Mouse (Mus musculus) CD8-positive naive resting alpha-beta T cell, adult 57 days (primary cell): ENCODE measurements around the gene Gm11564. TPM values are rescaled to one million over a fixed set of nuclear protein-coding genes. Genes with fewer than 3 reads are reported as not detected.

Experiments used
- total RNA-seq: library from RNA; stranded (reverse); gene quantifications from one replicate; pipeline ENCODE4 v1.2.4, GENCODE M21; 2023

The Gm11564 gene
- total RNA-seq: not detected

DNA sequence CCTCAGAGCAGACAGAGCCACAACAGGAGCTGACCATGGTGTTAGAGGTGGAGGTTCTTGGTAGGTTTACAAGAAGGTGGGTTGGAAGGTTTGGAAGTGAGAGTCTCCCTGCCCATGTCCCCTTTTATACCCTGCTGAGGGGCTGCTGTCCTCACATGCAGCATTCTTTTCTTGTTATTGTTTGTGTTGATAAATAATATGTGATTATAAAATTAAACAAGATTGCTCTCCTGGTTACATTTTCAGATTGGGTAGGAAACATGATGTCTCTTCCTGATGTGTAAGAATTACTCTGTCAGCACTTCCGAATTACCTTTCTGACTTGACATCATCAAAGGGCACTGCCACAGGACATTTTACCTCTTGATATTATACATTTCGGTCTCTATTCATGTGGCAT lies at the start of gene Gm11564:
Gm11564 (minus strand) TSS at position 101 of the 400 bp plus-strand sequence.

GRCm38 (mm10) chr11:99864176-99864575 lies 48.7 kb upstream of the Gm11564 start, which contains the start of gene Gm11559:
Gene Gm11559, plus strand, starts transcription at chr11:99864476.

DNA sequence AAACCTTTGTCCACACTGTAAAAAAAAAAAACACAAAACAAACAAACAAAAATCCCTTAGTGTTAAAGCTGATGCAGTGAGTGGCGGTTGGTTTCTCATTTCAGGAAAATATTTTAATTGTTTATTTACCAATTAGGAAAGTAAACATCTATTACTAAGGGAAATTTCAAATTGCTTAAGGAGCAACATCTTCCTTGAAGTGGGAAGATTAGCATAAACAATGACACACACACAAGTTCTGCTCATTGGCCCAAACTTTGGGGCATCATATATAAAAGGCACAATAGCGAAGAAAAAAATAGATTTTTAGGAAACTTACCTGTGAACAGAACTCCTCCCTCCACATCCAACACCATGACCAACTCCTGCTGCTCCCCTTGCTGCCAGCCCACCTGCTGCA lies 42.2 kb upstream of the Gm11564 start, which contains the start of gene Gm11568:
Gm11568 (plus strand) TSS at position 301 of the 400 bp plus-strand sequence.

DNA sequence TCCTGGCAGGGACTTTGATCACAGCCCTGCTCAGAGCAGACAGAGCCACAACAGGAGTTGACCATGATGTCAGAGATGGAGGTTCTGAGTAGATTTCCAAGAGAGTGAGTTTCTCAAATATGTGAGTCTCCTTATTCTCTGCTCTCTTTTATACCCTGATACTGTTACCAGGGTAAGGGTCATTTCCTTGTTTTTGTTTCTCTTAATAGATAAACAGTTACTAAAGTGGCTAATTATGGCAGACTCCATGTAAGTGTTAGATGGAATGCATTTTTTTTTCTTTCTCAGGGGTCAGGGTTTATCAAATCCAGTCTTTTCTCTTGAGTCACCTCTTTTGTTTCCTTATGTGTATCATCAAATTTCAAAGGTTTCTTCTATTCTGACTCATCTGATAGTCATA lies 36.0 kb upstream of the Gm11564 start, which contains the start of gene Krtap4-16:
Krtap4-16 (minus strand) TSS at position 101 of the 400 bp plus-strand sequence.

GRCm38 (mm10) chr11:99837966-99838365 lies 22.5 kb upstream of the Gm11564 start, which contains the start of gene 2300003K06Rik:
Gene 2300003K06Rik, minus strand, starts transcription at chr11:99838066.

GRCm38 (mm10) chr11:99809792-99810191 lies 5.7 kb downstream of the Gm11564 start, which contains the start of gene Krtap4-13:
Gene Krtap4-13, minus strand, starts transcription at chr11:99809892.

DNA sequence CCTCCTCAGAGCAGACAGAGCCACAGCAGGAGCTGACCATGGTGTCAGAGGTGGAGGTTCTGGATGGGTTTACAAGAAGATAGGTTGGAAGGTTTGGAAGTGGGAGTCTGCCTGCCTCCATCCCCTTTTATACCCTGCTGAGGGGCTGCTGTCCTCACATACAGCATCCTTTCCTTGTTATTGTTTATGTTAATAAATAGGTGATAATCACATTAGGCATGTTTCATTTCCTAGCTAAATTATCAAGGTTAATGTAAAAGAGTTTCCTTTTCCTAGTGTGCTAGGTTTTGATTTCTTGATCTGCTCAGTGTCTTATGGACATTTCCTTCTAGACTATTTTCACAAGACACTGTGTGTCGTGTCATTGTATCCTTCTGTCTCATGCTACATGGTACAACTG lies 11.1 kb downstream of the Gm11564 start, which contains the start of gene Gm11554:
Gm11554 (minus strand) TSS at position 101 of the 400 bp plus-strand sequence.

GRCm38 (mm10) chr11:99798832-99799231 lies 16.6 kb downstream of the Gm11564 start, which contains the start of gene Gm11569:
Gene Gm11569, minus strand, starts transcription at chr11:99798932.

DNA sequence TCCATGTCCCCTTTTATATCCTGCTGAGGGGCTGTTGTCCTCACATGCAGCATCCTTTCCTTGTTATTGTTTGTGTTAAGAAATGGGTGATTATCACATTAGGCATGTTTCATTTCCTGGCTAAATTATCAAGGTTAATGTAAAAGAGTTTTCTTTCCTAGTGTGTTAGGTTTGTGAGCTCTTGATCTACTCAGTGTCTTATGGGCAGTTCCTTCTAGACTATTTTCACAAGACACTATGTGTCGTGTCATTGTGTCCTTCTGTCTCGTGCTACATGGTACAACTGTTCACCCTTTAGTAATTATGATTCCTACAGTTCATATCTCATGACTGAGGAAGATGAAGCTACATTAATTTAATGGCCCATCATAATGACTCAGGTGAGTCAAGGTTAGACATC lies 22.1 kb downstream of the Gm11564 start, which contains the start of gene Gm11596:
Gm11596 (minus strand) TSS at position 101 of the 400 bp plus-strand sequence.

GRCm38 (mm10) chr11:99784900-99785299 lies 30.6 kb downstream of the Gm11564 start, which contains the start of gene Krtap4-9:
Gene Krtap4-9, plus strand, starts transcription at chr11:99785200.

DNA sequence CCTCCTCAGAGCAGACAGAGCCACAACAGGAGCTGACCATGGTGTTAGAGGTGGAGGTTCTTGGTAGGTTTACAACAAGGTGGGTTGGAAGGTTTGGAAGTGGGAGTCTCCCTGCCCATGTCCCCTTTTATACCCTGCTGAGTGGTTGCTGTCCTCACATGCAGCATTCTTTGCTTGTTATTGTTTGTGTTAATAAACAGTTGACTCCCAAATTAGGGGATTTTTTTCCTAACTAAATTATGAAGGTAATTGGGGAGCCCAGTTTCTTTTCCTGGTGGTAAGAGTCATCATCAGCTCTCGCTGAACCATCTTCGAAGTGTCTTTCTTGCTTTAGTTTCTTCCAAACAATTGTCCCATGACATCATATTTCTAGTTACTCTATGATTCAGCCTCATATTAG lies 34.9 kb downstream of the Gm11564 start, which contains the start of gene Krtap4-8:
Krtap4-8 (minus strand) TSS at position 101 of the 400 bp plus-strand sequence.

GRCm38 (mm10) chr11:99772813-99773212 lies 42.7 kb downstream of the Gm11564 start, which contains the start of gene Gm11595:
Gene Gm11595, minus strand, starts transcription at chr11:99772913.

Other genes with a start within 250 kb of the Gm11564 start
- gene Krtap3-1, start 249.0 kb downstream of the Gm11564 start, total RNA-seq: not detected
- not detected for gene Krtap1-5, start 234.7 kb downstream of the Gm11564 start, total RNA-seq
- not detected for gene Krtap1-4, start 232.0 kb downstream of the Gm11564 start, total RNA-seq
- gene Krtap1-3, start 224.3 kb downstream of the Gm11564 start, total RNA-seq: not detected
- not detected for gene Krtap9-3, start 217.6 kb downstream of the Gm11564 start, total RNA-seq
- not detected for gene Gm11938, start 212.4 kb downstream of the Gm11564 start, total RNA-seq
- gene Gm11937, start 205.5 kb downstream of the Gm11564 start, total RNA-seq: not detected
- gene Krtap2-4, start 200.8 kb downstream of the Gm11564 start, total RNA-seq: not detected
- not detected for gene Gm11562, start 195.2 kb downstream of the Gm11564 start, total RNA-seq
- not detected for gene Krtap4-1, start 187.4 kb downstream of the Gm11564 start, total RNA-seq
- gene Krtap4-2, start 180.6 kb downstream of the Gm11564 start, total RNA-seq: not detected
- gene Krtap4-7, start 171.6 kb downstream of the Gm11564 start, total RNA-seq: not detected
- not detected for gene Gm11555, start 165.4 kb downstream of the Gm11564 start, total RNA-seq
- not detected for gene Gm11563, start 156.7 kb downstream of the Gm11564 start, total RNA-seq
- not detected for gene Krtap4-6, start 149.7 kb downstream of the Gm11564 start, total RNA-seq
- gene Gm14190, start 124.9 kb downstream of the Gm11564 start, total RNA-seq: not detected
- gene Gm14180, start 81.4 kb downstream of the Gm11564 start, total RNA-seq: not detected
- gene Gm11595, start 42.8 kb downstream of the Gm11564 start, total RNA-seq: not detected
- gene Krtap4-8, start 35.0 kb downstream of the Gm11564 start, total RNA-seq: not detected
- not detected for gene Krtap4-9, start 30.5 kb downstream of the Gm11564 start, total RNA-seq
- gene Gm11596, start 22.2 kb downstream of the Gm11564 start, total RNA-seq: not detected
- gene Gm11569, start 16.7 kb downstream of the Gm11564 start, total RNA-seq: not detected
- gene Gm11554, start 11.2 kb downstream of the Gm11564 start, total RNA-seq: not detected
- gene Krtap4-13, start 5.8 kb downstream of the Gm11564 start, total RNA-seq: not detected
- gene 2300003K06Rik, start 22.4 kb upstream of the Gm11564 start, total RNA-seq: not detected
- gene Krtap4-16, start 35.9 kb upstream of the Gm11564 start, total RNA-seq: not detected
- not detected for gene Gm11568, start 42.3 kb upstream of the Gm11564 start, total RNA-seq
- gene Gm11559, start 48.8 kb upstream of the Gm11564 start, total RNA-seq: not detected
- gene Krtap9-1, start 57.7 kb upstream of the Gm11564 start, total RNA-seq: not detected
- not detected for gene Gm11567, start 63.5 kb upstream of the Gm11564 start, total RNA-seq
- gene Krtap31-1, start 92.3 kb upstream of the Gm11564 start, total RNA-seq: not detected
- not detected for gene Gm11565, start 99.1 kb upstream of the Gm11564 start, total RNA-seq
- gene Krtap31-2, start 120.6 kb upstream of the Gm11564 start, total RNA-seq: not detected
- not detected for gene Krtap9-5, start 132.8 kb upstream of the Gm11564 start, total RNA-seq
- gene Krtap29-1, start 163.4 kb upstream of the Gm11564 start, total RNA-seq: not detected
- not detected for gene Krtap16-1, start 170.9 kb upstream of the Gm11564 start, total RNA-seq
- not detected for gene Krtap17-1, start 178.3 kb upstream of the Gm11564 start, total RNA-seq
- gene Krt33a, start 200.5 kb upstream of the Gm11564 start, total RNA-seq: not detected
- gene Krt33b, start 214.2 kb upstream of the Gm11564 start, total RNA-seq: not detected
- gene Krt34, start 225.9 kb upstream of the Gm11564 start, total RNA-seq: not detected
- not detected for gene Krt31, start 234.9 kb upstream of the Gm11564 start, total RNA-seq